Mouse (Mus musculus) lung, embryonic 15.5 days (tissue): ENCODE data around the gene Gatb. TPM values are rescaled to one million over a fixed set of nuclear protein-coding genes. Genes with fewer than 3 reads are reported as not detected.

ENCODE experiments used
- ATAC-seq: fragments of 200-750 bp; cut with Nextera tagmentation; 2 replicates; pipeline ENCODE4 v1.8.0; 2017; ENCODE audit warnings: moderate number of reproducible peaks, borderline replicate concordance; ENCODE audit not compliant: low FRiP score, low TSS enrichment; ENCODE audit errors: extremely low read depth
- H3K27ac ChIP-seq: fragments of 300-500 bp; sonication (generic); 2 replicates; pipeline ENCODE4 v1.5.1; 2015; ENCODE audit warnings: moderate library complexity, mild to moderate bottlenecking, inconsistent platforms
- H3K27me3 ChIP-seq: fragments of 300-500 bp; sonication (generic); 2 replicates; pipeline ENCODE4 v1.6.1; 2015; ENCODE audit warnings: inconsistent platforms
- H3K36me3 ChIP-seq: fragments of 300-500 bp; sonication (generic); 2 replicates; pipeline ENCODE4 v1.6.1; 2015; ENCODE audit warnings: inconsistent platforms
- H3K4me1 ChIP-seq: fragments of 300-500 bp; sonication (generic); 2 replicates; pipeline ENCODE4 v1.6.1; 2015; ENCODE audit warnings: inconsistent platforms
- H3K4me2 ChIP-seq: fragments of 300-500 bp; sonication (generic); 2 replicates; pipeline ENCODE4 v1.6.1; 2015; ENCODE audit warnings: inconsistent platforms, mild to moderate bottlenecking, moderate library complexity
- H3K4me3 ChIP-seq: fragments of 300-500 bp; sonication (generic); 2 replicates; pipeline ENCODE4 v1.5.1; 2015; ENCODE audit warnings: mild to moderate bottlenecking, inconsistent platforms
- H3K9ac ChIP-seq: fragments of 300-500 bp; sonication (generic); 2 replicates; pipeline ENCODE4 v1.6.1; 2015; ENCODE audit warnings: inconsistent platforms
- H3K9me3 ChIP-seq: fragments of 300-500 bp; sonication (generic); 2 replicates; pipeline ENCODE4 v1.6.1; 2016; ENCODE audit warnings: inconsistent platforms
- WGBS: fragments of 180-500 bp; shearing (Covaris S2); methylation state at CpG from one replicate; pipeline ENCODE4 v1.1.7; 2015; 5-methylcytosine and 5-hydroxymethylcytosine counted together
- polyA plus RNA-seq: library from polyadenylated mRNA; unstranded; fragments of >200 nt; fragmentation: Nextera tagmentation; extraction: Ambion mirVana; gene quantifications from 2 replicates; pipeline ENCODE4 v1.2.1, GENCODE M21; 2015

Gene Gatb
- polyA plus RNA-seq, 1 experiment from 2014 or later: 22.8 TPM

DNA sequence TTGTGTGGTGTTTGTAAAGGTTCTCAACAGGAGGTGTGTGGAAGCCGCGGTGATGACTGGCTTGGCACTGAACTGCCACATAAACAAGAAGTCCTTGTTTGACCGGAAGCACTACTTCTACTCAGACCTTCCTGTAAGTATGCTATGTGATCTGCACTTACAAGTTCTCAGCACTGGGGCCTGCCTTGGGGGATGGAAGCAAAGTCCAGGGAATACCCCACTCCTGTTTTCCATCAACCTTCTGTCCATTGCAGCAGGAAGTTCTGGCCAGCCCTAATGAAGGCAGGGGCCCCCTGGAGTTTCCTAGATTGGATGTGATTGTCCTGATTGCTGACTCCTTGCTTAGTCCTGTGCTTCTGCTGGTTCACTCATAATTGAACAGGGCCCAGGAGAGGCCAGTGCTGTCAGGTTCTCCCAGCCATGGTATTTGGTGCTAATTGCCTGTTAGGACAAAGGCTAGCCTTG, 28.0 kb downstream of the Gatb start:
- no peak overlapping the region for H3K4me2 ChIP-seq
- H3K4me3 ChIP-seq: no peak overlapping the region
- H3K9me3 ChIP-seq: no peaks in the 10 kb centered on the region
- no peaks in the 10 kb centered on the region for H3K27me3 ChIP-seq
- 44% methylated on average over 3 of the region's 3 CpGs for WGBS
- H3K9ac ChIP-seq: no peak overlapping the region
- peaks cover 3% of the 10 kb centered on the region; the same call in 1 of the 2 replicates for H3K4me1 ChIP-seq
- no peak overlapping the region for H3K27ac ChIP-seq
- no peak for ATAC-seq
- no peaks in the 10 kb centered on the region for H3K36me3 ChIP-seq

DNA sequence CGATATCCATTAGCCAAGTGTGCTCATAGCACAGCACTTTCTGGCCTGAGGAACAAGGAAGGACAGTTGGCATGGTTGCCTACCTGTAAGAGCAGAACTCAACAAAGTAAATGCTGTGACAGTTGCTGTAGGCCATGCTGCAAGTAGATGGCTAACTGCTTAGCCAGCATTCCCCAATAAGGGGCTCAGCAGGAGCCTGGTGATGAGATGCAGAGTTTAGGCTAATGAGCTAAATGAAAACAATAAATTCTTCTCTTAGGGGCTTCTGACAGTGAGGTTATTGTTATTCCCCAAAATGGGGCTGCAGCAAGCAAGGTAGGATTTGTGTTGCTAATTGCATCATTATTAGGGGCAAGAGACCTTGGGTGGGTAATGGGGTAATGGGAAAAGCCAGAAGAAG, 29.9 kb downstream of the Gatb start:
- no peaks in the 10 kb centered on the region for H3K9me3 ChIP-seq
- H3K36me3 ChIP-seq: no peaks in the 10 kb centered on the region
- no peaks in the 10 kb centered on the region for H3K27me3 ChIP-seq
- 94% methylated on average over 1 of the region's 1 CpGs for WGBS
- no peak overlapping the region for H3K27ac ChIP-seq
- peaks cover 3% of the 10 kb centered on the region; the same call in 1 of the 2 replicates for H3K4me1 ChIP-seq
- H3K4me3 ChIP-seq: no peak overlapping the region
- H3K9ac ChIP-seq: no peak overlapping the region
- no peak for ATAC-seq
- no peak overlapping the region for H3K4me2 ChIP-seq

DNA sequence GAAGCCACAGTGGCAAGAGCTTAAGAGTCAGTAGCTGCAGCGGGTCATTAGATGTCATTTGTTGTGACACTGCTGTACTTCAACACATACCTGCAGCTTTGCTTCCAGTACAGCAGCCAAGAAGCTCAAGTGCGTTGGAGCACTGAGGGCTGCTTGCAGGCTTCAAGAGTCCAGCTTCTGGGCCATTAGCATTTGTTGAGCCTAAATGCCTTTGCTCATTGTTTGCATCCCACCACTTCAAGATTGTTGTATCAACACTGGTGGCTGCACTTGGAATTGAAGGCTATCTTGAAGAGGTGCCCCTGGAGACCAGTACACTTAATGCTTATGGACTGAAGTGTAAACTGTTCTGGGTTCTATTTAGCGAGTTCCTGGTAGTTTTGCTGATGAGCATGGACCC, 33.0 kb downstream of the Gatb start:
- H3K4me1 ChIP-seq: peaks cover 2% of the 10 kb centered on the region; the same call in 1 of the 2 replicates
- H3K4me3 ChIP-seq: no peak overlapping the region
- H3K36me3 ChIP-seq: no peaks in the 10 kb centered on the region
- ATAC-seq: 0 out of 2 replicates have a peak, but pooled peaks have one; percentile 31
- no peak overlapping the region for H3K27ac ChIP-seq
- H3K4me2 ChIP-seq: no peak overlapping the region
- no peak overlapping the region for H3K9ac ChIP-seq
- H3K9me3 ChIP-seq: no peaks in the 10 kb centered on the region
- 56% methylated on average over 3 of the region's 3 CpGs for WGBS
- no peaks in the 10 kb centered on the region for H3K27me3 ChIP-seq

DNA sequence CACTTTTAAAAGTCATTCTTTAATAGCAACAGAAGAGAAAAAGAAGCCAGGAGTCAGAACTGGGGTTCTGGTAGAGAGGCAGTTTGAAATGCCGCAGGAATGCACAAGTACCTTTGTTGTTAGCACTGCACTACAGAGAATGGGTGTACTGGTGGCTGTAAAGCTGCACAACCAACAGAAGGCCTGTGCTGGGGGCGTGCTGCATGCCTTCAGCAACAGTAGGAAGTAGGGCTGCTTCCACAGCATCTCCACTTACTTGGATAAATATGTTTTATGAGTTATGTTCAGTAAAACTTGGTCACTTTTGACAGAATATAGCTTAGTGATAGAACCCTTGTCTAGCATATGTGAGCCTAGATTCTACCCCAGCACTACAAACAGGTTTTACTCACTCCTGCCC, 33.8 kb downstream of the Gatb start:
- ATAC-seq: no peak
- H3K4me2 ChIP-seq: no peak overlapping the region
- H3K9me3 ChIP-seq: no peaks in the 10 kb centered on the region
- 68% methylated on average over 2 of the region's 2 CpGs for WGBS
- H3K27me3 ChIP-seq: no peaks in the 10 kb centered on the region
- H3K9ac ChIP-seq: no peak overlapping the region
- H3K36me3 ChIP-seq: no peaks in the 10 kb centered on the region
- H3K4me1 ChIP-seq: no peaks in the 10 kb centered on the region
- no peak overlapping the region for H3K4me3 ChIP-seq
- H3K27ac ChIP-seq: no peak overlapping the region

DNA sequence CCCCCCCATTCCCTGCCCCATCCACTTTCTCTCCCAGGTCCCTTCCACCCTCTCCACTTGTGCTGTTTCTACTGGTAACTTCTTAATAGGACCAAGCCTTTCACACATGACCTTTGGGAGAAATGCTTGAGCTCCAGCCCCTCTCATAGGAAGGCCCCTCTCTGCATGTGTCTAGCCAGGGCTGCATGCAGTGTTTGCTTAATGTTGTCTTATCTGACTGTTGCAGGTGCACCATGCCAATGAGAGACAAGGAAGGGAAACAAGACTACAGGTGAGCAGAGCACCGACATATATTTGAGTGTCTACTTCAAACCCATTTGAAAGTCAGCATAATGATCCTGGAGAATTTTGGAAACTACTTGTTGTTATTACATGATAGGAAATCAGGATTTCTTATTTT, 42.5 kb downstream of the Gatb start:
- no peaks in the 10 kb centered on the region for H3K27me3 ChIP-seq
- H3K9ac ChIP-seq: no peak overlapping the region
- no peak overlapping the region for H3K27ac ChIP-seq
- WGBS: 69% methylated on average over 1 of the region's 1 CpGs
- 0 out of 2 replicates have a peak, but pooled peaks cover 3% of the 10 kb centered on the region for H3K36me3 ChIP-seq
- no peaks in the 10 kb centered on the region for H3K4me1 ChIP-seq
- H3K4me2 ChIP-seq: no peak overlapping the region
- no peaks in the 10 kb centered on the region for H3K9me3 ChIP-seq
- no peak overlapping the region for H3K4me3 ChIP-seq
- no peak for ATAC-seq

DNA sequence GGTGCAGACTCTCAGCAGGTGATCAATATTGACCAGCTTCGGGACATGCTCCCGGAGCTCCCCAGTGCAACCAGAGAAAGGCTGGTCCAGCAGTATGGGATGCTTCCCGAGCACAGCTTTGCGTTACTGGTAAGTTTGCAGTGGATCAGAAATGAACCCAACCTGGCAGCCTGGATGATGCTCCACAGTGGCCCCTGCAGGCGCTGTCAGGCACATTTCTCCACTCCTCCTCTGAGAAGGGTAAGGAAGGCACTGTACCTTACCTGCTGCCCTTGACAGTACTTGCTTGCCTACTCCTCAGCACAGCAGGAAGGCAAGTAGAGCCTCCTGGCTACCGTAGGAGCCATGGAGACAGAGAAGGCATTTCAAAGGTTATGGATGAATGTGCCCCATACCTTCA, 45.0 kb downstream of the Gatb start:
- H3K9me3 ChIP-seq: no peaks in the 10 kb centered on the region
- no peak overlapping the region for H3K4me2 ChIP-seq
- no peak for ATAC-seq
- 81% methylated on average over 6 of the region's 6 CpGs for WGBS
- H3K4me1 ChIP-seq: no peaks in the 10 kb centered on the region
- H3K4me3 ChIP-seq: no peak overlapping the region
- H3K27me3 ChIP-seq: no peaks in the 10 kb centered on the region
- H3K36me3 ChIP-seq: no peaks in the 10 kb centered on the region
- H3K9ac ChIP-seq: no peak overlapping the region
- no peak overlapping the region for H3K27ac ChIP-seq

DNA sequence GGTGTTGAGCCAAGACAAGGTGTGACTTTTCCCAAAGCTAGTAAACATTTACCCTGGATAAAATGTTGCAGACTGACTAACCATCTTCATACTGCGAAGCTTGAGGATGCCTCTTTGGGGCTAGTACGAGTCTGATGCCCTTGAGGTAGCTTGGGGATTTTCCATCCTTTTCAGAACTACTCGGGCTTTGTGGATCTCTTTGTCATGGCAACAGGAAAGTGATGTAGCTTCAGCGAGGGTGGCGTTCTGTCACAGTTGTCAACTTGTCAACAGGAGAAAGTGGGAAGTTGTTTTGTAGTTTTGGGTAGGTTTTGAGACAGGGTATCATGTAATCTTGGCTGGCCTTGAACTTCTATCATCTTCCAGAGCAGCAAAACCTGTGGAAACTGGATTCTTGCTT, 45.4 kb downstream of the Gatb start:
- no peak overlapping the region for H3K27ac ChIP-seq
- H3K4me2 ChIP-seq: no peak overlapping the region
- H3K4me3 ChIP-seq: no peak overlapping the region
- no peaks in the 10 kb centered on the region for H3K9me3 ChIP-seq
- H3K4me1 ChIP-seq: no peaks in the 10 kb centered on the region
- ATAC-seq: no peak
- no peaks in the 10 kb centered on the region for H3K27me3 ChIP-seq
- WGBS: 91% methylated on average over 5 of the region's 5 CpGs
- H3K36me3 ChIP-seq: no peaks in the 10 kb centered on the region
- no peak overlapping the region for H3K9ac ChIP-seq

DNA sequence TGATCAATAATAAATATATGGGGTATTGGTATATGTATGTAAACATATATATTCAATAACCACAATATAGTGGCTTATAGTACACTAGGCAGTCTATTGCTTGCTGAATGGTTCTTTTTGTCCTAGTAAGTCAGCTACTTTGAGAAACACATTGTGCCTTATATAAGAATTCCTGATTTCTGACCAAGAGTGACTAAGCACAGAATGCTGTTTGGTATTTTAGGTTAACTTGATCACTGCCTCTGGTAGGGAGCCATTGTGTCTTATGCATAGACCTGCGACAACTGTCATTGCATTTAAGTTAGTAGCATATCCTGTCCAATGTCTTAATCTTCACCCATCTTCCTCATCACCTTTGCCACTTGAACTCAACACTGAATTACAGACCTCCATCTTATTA, 45.8 kb downstream of the Gatb start:
- H3K36me3 ChIP-seq: no peaks in the 10 kb centered on the region
- no peaks in the 10 kb centered on the region for H3K27me3 ChIP-seq
- no peak overlapping the region for H3K27ac ChIP-seq
- ATAC-seq: no peak
- H3K4me1 ChIP-seq: no peaks in the 10 kb centered on the region
- H3K9ac ChIP-seq: no peak overlapping the region
- H3K4me3 ChIP-seq: no peak overlapping the region
- no peaks in the 10 kb centered on the region for H3K9me3 ChIP-seq
- WGBS: 97% methylated on average over 1 of the region's 1 CpGs
- no peak overlapping the region for H3K4me2 ChIP-seq

DNA sequence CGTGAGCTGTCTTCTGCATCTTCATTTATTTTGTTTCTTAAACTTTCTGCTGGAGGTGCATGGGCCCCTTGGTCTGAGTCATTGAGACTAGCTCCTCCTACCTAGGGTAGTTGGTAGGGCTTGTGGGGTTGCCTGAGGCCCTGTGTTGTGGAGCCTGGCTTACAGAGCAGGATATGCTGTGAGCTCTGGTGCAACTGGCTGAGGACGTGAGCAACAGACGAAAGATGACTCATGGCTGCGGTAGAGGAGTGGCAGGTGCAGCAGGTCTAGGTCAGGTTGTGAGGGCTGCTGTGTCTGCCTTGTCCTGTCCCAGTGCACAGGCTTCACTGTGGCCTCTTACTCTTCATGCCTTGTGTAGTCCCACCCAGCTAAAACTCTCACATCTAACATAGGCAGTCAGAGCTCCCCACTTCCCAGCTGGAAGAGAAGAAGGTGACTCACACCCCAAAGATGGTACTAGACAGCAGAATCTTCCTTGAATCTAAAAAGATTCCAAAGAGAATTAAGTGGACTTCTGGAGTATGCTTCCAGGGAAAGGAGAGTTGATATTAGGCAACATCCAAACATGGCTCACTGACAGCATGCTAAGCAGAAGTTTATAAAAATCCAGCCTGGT, 56.1 kb downstream of the Gatb start:
- Histone ChIP-seq H3K9me3 (no peaks in the 10 kb centered on the region), H3K4me2 (no peak overlapping the region), H3K4me3 (no peak overlapping the region), H3K27ac (no peak overlapping the region), H3K27me3 (no peaks in the 10 kb centered on the region), H3K9ac (no peak overlapping the region), H3K4me1 (no peaks in the 10 kb centered on the region), H3K36me3 (no peaks in the 10 kb centered on the region)
- ATAC-seq: no peak
- 96% methylated on average over 4 of the region's 4 CpGs for WGBS

DNA sequence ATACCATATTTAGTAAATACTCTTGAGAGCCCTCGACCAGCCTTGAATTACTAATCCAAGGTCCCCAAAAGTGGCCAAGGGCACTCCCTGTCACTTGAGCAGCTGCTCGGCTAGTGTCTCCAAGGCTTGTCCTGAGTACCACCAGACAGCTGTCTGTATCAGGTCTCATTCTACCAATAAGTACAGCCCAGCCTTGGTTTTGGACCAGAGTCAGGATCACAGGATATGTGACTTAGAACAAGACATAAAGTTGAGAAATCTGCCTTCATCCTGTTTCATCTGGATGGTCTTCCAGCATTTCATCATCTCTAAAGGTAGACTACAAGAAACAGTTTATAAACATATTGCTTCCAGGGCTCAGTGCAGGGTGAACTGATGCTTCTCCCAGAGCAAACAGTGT, 59.8 kb downstream of the Gatb start:
- no peaks in the 10 kb centered on the region for H3K4me1 ChIP-seq
- H3K27ac ChIP-seq: no peak overlapping the region
- no peaks in the 10 kb centered on the region for H3K27me3 ChIP-seq
- ATAC-seq: no peak
- no peak overlapping the region for H3K9ac ChIP-seq
- H3K4me3 ChIP-seq: no peak overlapping the region
- H3K9me3 ChIP-seq: no peaks in the 10 kb centered on the region
- WGBS: 93% methylated on average over 2 of the region's 2 CpGs
- H3K36me3 ChIP-seq: no peaks in the 10 kb centered on the region
- H3K4me2 ChIP-seq: no peak overlapping the region

DNA sequence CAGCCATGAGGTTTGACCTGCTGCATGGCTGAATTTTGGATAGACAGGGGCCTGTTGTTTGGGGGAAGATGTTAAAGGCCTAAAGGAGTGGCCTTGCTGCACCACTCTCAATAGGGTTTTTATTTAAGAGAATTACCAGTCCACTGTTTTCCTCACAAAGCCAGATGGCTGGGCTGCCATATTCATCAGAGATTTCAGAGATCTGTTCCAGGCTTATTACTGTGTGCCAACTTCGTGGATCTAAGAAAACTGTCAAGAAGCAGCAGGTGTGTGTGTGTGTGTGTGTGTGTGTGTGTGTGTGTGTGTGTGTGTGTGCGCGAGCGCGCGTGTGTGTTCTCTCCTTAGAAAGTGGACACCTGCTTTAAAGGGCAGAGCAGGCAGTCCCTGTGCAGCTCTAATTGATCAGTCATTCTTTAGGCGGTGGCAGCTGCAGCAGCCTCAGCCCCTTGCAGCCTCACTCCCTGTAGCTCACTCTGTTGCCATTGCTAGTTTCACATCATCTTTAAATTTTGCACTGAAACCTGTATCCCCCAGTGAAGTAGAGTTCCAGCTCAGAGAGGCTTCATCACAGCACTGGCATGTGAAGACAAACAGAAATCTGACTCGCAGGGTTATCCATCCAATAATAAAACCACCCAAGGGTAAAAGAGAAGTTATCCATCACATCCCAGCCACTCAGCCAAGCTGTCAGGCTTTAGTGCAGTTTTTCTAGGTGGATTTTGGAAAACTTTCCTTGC, 60.6 kb downstream of the Gatb start:
- 68% methylated on average over 8 of the region's 8 CpGs for WGBS
- no peaks in the 10 kb centered on the region for H3K36me3 ChIP-seq
- no peaks in the 10 kb centered on the region for H3K4me1 ChIP-seq
- H3K4me3 ChIP-seq: no peak overlapping the region
- no peak overlapping the region for H3K9ac ChIP-seq
- H3K9me3 ChIP-seq: no peaks in the 10 kb centered on the region
- no peak overlapping the region for H3K27ac ChIP-seq
- H3K4me2 ChIP-seq: no peak overlapping the region
- no peak for ATAC-seq
- H3K27me3 ChIP-seq: no peaks in the 10 kb centered on the region

DNA sequence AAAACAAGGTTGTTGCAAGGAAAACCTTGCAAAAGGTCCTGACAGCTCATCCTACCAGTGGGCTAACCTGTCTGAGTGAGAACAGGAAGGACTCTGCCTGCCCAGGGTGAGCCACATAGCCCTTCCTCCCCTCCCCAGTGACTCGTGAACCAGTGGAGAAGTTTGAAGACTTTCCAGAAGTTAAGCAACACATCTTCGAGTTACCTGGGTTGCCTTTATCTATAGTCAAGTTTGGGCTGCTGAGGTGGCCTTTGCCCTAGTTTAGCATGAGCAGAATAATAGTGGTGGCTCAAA, 61.2 kb downstream of the Gatb start:
- no peak for ATAC-seq
- no peaks in the 10 kb centered on the region for H3K27me3 ChIP-seq
- no peak overlapping the region for H3K4me3 ChIP-seq
- H3K4me2 ChIP-seq: no peak overlapping the region
- H3K4me1 ChIP-seq: no peaks in the 10 kb centered on the region
- H3K9me3 ChIP-seq: no peaks in the 10 kb centered on the region
- H3K9ac ChIP-seq: no peak overlapping the region
- WGBS: 52% methylated on average over 2 of the region's 2 CpGs
- H3K36me3 ChIP-seq: no peaks in the 10 kb centered on the region
- H3K27ac ChIP-seq: no peak overlapping the region
